Mouse (Mus musculus) erythroblast, embryonic 14.5 days (primary cell): Measurements from ENCODE around the gene Prkca.

Experiments
- GATA1 ChIP-seq: IDR thresholded peaks from 2 replicates; pipeline ENCODE4 v1.6.1; 2012; ENCODE audit warnings: low read length, inconsistent platforms, mixed read lengths
- TAL1 ChIP-seq: IDR thresholded peaks from 3 replicates; pipeline ENCODE4 v1.6.1; 2012; ENCODE audit warnings: low read length, inconsistent platforms, mixed read lengths

DNA sequence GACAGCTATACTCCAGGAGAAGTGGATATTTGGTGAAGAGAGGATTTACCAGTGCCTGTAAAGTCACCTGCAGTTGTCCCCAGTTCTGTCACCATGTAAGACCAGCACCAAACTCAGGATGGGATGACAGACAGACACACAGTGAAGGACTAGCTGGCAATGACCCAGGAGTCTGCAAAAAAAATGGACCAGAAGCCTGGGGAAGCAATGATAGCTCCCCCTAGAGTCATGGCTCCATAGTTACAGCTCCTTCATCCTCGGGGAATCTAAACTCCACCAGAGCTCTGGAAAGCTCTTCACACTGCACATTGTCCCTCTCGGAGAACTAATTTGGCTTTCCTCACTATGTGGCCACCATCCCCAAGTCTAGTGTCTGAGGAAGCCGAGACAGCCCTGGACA lies 430.4 kb downstream of the Prkca start:
- TF ChIP-seq GATA1, result no peak
- no peak for TF ChIP-seq TAL1
